Mouse (Mus musculus) spleen, adult 2 months (tissue): ENCODE measurements around the gene Tnni2.

ENCODE experiments used
- CTCF ChIP-seq: fragments of 200-500 bp; IDR thresholded peaks from 2 replicates; pipeline ENCODE4 v1.5.1; 2011; ENCODE audit warnings: mild to moderate bottlenecking, inconsistent platforms; ENCODE audit not compliant: insufficient read depth, insufficient read length, insufficient replicate concordance; ENCODE audit errors: extremely low read depth
- POLR2A ChIP-seq: fragments of 200-500 bp; IDR thresholded peaks from 2 replicates; pipeline ENCODE4 v1.6.1; 2011; ENCODE audit warnings: low read depth, low read length, inconsistent platforms

DNA sequence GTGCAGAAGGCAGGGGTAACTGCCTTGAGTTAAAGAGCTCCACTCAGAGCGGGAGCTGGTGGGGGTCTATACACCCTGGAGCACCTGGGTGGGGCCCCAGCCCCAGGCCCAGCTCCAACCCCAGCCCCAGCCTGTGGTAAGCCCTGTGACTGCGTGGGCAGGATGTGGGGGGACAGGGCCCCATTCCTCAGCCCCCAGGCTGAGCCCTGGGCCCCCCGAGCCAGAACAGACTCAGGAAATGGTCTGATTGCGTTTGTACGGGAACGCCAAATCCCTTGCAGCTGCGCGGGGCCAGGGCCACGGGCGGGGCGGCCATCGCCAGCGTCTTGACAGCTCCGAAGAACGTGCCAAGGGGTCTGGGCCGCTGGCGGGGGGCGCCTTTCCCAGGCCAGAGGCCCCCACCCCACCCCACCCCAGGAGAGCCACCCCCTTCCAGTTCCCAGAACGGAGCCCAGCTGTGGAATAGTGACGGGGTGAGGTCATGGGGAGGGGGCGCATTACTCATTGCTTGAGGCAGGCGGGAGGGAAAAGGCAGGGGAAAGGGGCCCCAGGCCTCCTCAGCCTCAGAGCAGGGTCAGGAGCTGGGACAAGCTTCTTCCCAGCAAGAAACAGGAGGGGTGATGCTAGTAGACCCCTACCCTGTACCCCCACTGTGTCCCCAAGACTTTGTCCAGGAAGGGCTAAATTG lies 40.1 kb downstream of the Tnni2 start:
- TF ChIP-seq POLR2A: no peak
- no peak for TF ChIP-seq CTCF
